Comparison of ENCODE assay signal across 14 mouse cellular contexts in genomic region chr4:133414920-133415319, GRCm38 (mm10). TPM values are rescaled to one million over a fixed set of nuclear protein-coding genes. Genes with fewer than 3 reads are reported as not detected.
DNase-seq lines count a peak whose midpoint lies in the region; ATAC-seq and TF ChIP-seq lines count a peak whose summit lies in the region.
"Had no signal": no experiment of that assay in that cellular context is flagged by ENCODE, and none has a peak within 500 bp of the region (broad histone marks: within the 10 kb centered on the region; RNA-seq: fewer than 3 reads in every experiment).

No protein-coding gene starts in this region.

- no peak for TF ChIP-seq POLR2A in testis, adult 2 months (IDR thresholded peaks at IDR 0.05; ENCODE audit: control insufficient read depth, low read depth, low read length)

- H3K9me3 ChIP-seq in heart, postnatal 0 days (replicated peaks; ENCODE audit: control insufficient read depth, low read length), result no peaks in the 10 kb centered on the region
- H3K9me3 ChIP-seq: embryonic facial prominence, embryonic 13.5 days; heart, embryonic 13.5 days; stomach, embryonic 15.5 days had no signal

- no peak overlapping the region for H3K4me3 ChIP-seq in heart, postnatal 0 days (ENCODE audit: low read depth, low read length)
- peak overlapping the region; percentile 71 for H3K4me3 ChIP-seq in testis, adult 2 months (ENCODE audit: control insufficient read depth, low read depth, low read length)
- H3K4me3 ChIP-seq: embryonic facial prominence, embryonic 13.5 days; heart, embryonic 13.5 days; stomach, embryonic 15.5 days had no signal

- DNase-seq in heart, postnatal 0 days (ENCODE audit: low spot score), result no peak
- DNase-seq in heart, adult 11 months, result no peak
- DNase-seq in testis, postnatal 14 days (ENCODE audit: low spot score), result no peak
- DNase-seq in ZHBTc4 (ENCODE audit: low read depth, low spot score), result peak; percentile 85
- DNase-seq in splenic B cell, adult 2 months (ENCODE audit: low read depth, low spot score), result peak; percentile 48
- DNase-seq: kidney, adult 8-10 months; lung, adult 2 months had no signal

- H3K4me1 ChIP-seq in heart, postnatal 0 days (ENCODE audit: control insufficient read depth, insufficient read depth), result no peaks in the 10 kb centered on the region
- no peaks in the 10 kb centered on the region for H3K4me1 ChIP-seq in testis, adult 2 months (ENCODE audit: control insufficient read depth, insufficient read depth, low read length)
- H3K4me1 ChIP-seq: embryonic facial prominence, embryonic 13.5 days had no signal

- no peaks in the 10 kb centered on the region for H3K27me3 ChIP-seq in heart, postnatal 0 days (ENCODE audit: control insufficient read depth, insufficient read depth, low read length)
- H3K27me3 ChIP-seq in testis, adult 2 months (ENCODE audit: control insufficient read depth, insufficient read depth, low read length), result no peaks in the 10 kb centered on the region
- no peaks in the 10 kb centered on the region for H3K27me3 ChIP-seq in splenic B cell, adult 2 months (ENCODE audit: control insufficient read depth, insufficient read depth, low read length, poor library complexity, severe bottlenecking)
- H3K27me3 ChIP-seq: embryonic facial prominence, embryonic 13.5 days; heart, embryonic 13.5 days; stomach, embryonic 15.5 days had no signal

- 60% methylated on average over 4 of the region's 4 CpGs for WGBS in heart, postnatal 0 days

- TF ChIP-seq CTCF in heart, postnatal 0 days (IDR thresholded peaks at IDR 0.05; ENCODE audit: low read depth), result peak; percentile 38
- peak; percentile 25; the same call in 1 of the 2 replicates for TF ChIP-seq CTCF in testis, adult 2 months (IDR thresholded peaks at IDR 0.05; ENCODE audit: control insufficient read depth, insufficient read depth, insufficient replicate concordance, low read depth, low read length)

- H3K27ac ChIP-seq in heart, postnatal 0 days (ENCODE audit: low read depth), result no peak overlapping the region
- no peak overlapping the region for H3K27ac ChIP-seq in testis, adult 2 months (ENCODE audit: control insufficient read depth, insufficient read depth, low read depth, low read length)
- H3K27ac ChIP-seq: embryonic facial prominence, embryonic 13.5 days; heart, embryonic 13.5 days; stomach, embryonic 15.5 days had no signal

- no peak overlapping the region for H3K4me2 ChIP-seq in heart, postnatal 0 days (ENCODE audit: low read depth, low read length)
- H3K4me2 ChIP-seq: embryonic facial prominence, embryonic 13.5 days; heart, embryonic 13.5 days; stomach, embryonic 15.5 days had no signal

- ATAC-seq in heart, postnatal 0 days (ENCODE audit: insufficient read depth, low read depth), result peak; percentile 9; the same call in 1 of the 2 replicates
- ATAC-seq in cerebellum, adult (ENCODE audit: insufficient number of reproducible peaks, low FRiP score, low TSS enrichment), result no peak
- ATAC-seq in megakaryocyte, adult 5-6 weeks (ENCODE audit: poor library complexity, severe bottlenecking), result no peak
- ATAC-seq: midbrain, embryonic 16.5 days had no signal

- H3K36me3 ChIP-seq in heart, postnatal 0 days (replicated peaks; ENCODE audit: control insufficient read depth, insufficient read depth, low read length), result peaks cover 48% of the 10 kb centered on the region
- no peaks in the 10 kb centered on the region for H3K36me3 ChIP-seq in testis, adult 2 months (ENCODE audit: control insufficient read depth, insufficient read depth, low read length)
- H3K36me3 ChIP-seq in splenic B cell, adult 2 months (ENCODE audit: control insufficient read depth, insufficient read depth, low read length, poor library complexity, severe bottlenecking), result peaks cover 1% of the 10 kb centered on the region; the same call in 1 of the 2 replicates

- no peak overlapping the region for H3K9ac ChIP-seq in heart, postnatal 0 days (replicated peaks; ENCODE audit: low read depth, low read length)
- H3K9ac ChIP-seq: embryonic facial prominence, embryonic 13.5 days; heart, embryonic 13.5 days; stomach, embryonic 15.5 days had no signal

- no peak for TF ChIP-seq EP300 in heart, postnatal 0 days (IDR thresholded peaks at IDR 0.05; ENCODE audit: low read depth)

RNA-seq across cellular contexts. Expression of gene Slc9a1, which starts 45.4 kb away (rescaled TPM):
- 15.8 and 30.8 TPM in 2 replicates for total RNA-seq in heart, postnatal 0 days (2014; rRNA removed; ENCODE audit: low replicate concordance)
- 4.0 and 4.4 TPM in 2 replicates for polyA plus RNA-seq in heart, postnatal 0 days (2015; fragmentation: Nextera tagmentation; extraction: Ambion mirVana)
- polyA plus RNA-seq in testis, adult 2 months (2012; rRNA removed), result 48.4 and 59.6 TPM in 2 replicates
- 20.3 and 23.1 TPM in 2 replicates for total RNA-seq in megakaryocyte, adult 5-6 weeks (2015)
- total RNA-seq in megakaryocyte, adult 5-6 weeks (2017), result 11.0 and 11.6 TPM in 2 replicates

Comparison
In these comparisons a context has a peak if more than half of its experiments do, and no peak if none do; other contexts are left out.
1. DNase-seq: peak in ZHBTc4 (single experiment) and splenic B cell, adult 2 months (single experiment); none in heart, postnatal 0 days (single experiment), heart, adult 11 months (single experiment) and testis, postnatal 14 days (single experiment).